Mouse (Mus musculus) CH12F3 (cell line): ENCODE data around the gene Cntn4.

Source experiments
- in situ Hi-C: fragments of 300-500 bp; cut with MboI; formaldehyde crosslinking; loops from 2 replicates; pipeline ENCODE4 v1.14.3; 2020; ENCODE audit warnings: low sequenced_read_pairs

The Cntn4 gene

GRCm38 (mm10) chr6:106617081-106617480 lies 939.6 kb downstream of the Cntn4 start:
- in situ Hi-C loops = no loop called here

- in situ Hi-C loops = no loop called here
These were observed 943.8 kb downstream of the Cntn4 start for GRCm38 (mm10) chr6:106621188-106621749.

- in situ Hi-C loops = no loop called here
These were observed 965.6 kb downstream of the Cntn4 start for GRCm38 (mm10) chr6:106643026-106643425.

GRCm38 (mm10) chr6:106645496-106646211 lies 968.2 kb downstream of the Cntn4 start:
- in situ Hi-C loops = no loop called here

GRCm38 (mm10) chr6:106646945-106647344 lies 969.5 kb downstream of the Cntn4 start:
- in situ Hi-C loops = no loop called here

GRCm38 (mm10) chr6:106663780-106664651 lies 986.6 kb downstream of the Cntn4 start:
- in situ Hi-C loops = no loop called here

GRCm38 (mm10) chr6:106675581-106675980 lies 998.1 kb downstream of the Cntn4 start:
- in situ Hi-C loops = no loop called here

- in situ Hi-C loops = no loop called here
These were observed 1024.5 kb downstream of the Cntn4 start for GRCm38 (mm10) chr6:106701931-106702330.

GRCm38 (mm10) chr6:106705506-106706035 lies 1028.1 kb downstream of the Cntn4 start:
- in situ Hi-C loops = no loop called here

- in situ Hi-C loops = no loop called here
These were observed 1048.2 kb downstream of the Cntn4 start for GRCm38 (mm10) chr6:106725642-106726041.

GRCm38 (mm10) chr6:106726078-106726477 lies 1048.6 kb downstream of the Cntn4 start:
- in situ Hi-C loops = no loop called here

- in situ Hi-C loops = no loop called here
These were observed 1050.2 kb downstream of the Cntn4 start for GRCm38 (mm10) chr6:106727703-106728102.

- in situ Hi-C loops = no loop called here
These were observed 1052.3 kb downstream of the Cntn4 start for GRCm38 (mm10) chr6:106729682-106730314.

GRCm38 (mm10) chr6:106732563-106732962 lies 1055.1 kb downstream of the Cntn4 start:
- in situ Hi-C loops = no loop called here

GRCm38 (mm10) chr6:106738229-106738628 lies 1060.8 kb downstream of the Cntn4 start:
- in situ Hi-C loops = no loop called here

GRCm38 (mm10) chr6:106740244-106740825 lies 1062.9 kb downstream of the Cntn4 start:
- in situ Hi-C loops = no loop called here

GRCm38 (mm10) chr6:106743556-106744233 lies 1066.2 kb downstream of the Cntn4 start:
- in situ Hi-C loops = no loop called here

GRCm38 (mm10) chr6:106745673-106746394 lies 1068.4 kb downstream of the Cntn4 start:
- in situ Hi-C loops = no loop called here

- in situ Hi-C loops = no loop called here
These were observed 1069.8 kb downstream of the Cntn4 start for GRCm38 (mm10) chr6:106747251-106747650.
